Mouse (Mus musculus): ENCODE measurements around the gene Adgrb3.
"Not testable (repeated sequence)": the region's sequence is repeated elsewhere in the genome, so short reads cannot be mapped to it uniquely, and the experiment has no call there.

The Adgrb3 gene

DNA sequence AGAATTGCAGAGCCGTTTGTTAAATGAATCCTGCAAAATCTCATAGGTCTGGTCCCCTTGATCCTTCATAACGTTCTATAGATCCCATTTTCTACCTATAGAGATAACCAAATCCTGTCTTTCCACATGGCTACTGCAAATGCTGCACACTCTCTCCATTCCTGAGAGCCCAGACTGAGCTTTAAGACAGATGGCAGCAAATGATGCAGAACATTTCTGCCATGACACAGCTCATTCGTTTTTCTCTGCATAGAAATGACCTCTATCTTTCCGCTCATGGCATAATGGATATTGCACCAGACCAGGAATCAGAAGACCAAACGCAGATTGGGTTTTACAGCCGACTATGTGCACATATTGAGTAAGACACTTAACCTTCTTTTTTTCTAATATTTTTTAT is 84.8 kb downstream of the Adgrb3 start:
- no peak for DNase-seq

DNA sequence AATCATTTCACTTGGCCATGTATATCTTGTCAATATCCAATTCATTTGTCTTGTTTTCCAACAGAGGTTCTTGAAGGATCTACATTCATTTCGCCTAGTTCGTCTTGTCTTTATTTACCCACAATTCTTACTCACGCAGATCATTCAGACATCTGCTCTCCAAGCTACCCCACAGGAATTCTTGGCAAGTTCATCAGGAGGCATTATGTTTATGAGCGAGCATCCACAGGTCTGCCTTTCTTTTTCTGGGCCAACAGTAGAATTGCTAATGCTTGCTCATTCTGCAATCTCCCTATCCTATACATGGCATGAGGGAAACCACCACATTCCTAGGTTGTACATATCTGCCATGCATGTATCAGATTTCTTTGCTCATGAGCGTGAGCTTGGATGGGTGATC is 99.7 kb downstream of the Adgrb3 start:
- DNase-seq = no peak

- no peak for DNase-seq
Observed at GRCm38 (mm10) chr1:25711474-25711873, 118.0 kb downstream of the Adgrb3 start.

GRCm38 (mm10) chr1:25706299-25706698 is 123.2 kb downstream of the Adgrb3 start:
- no peak for DNase-seq

DNA sequence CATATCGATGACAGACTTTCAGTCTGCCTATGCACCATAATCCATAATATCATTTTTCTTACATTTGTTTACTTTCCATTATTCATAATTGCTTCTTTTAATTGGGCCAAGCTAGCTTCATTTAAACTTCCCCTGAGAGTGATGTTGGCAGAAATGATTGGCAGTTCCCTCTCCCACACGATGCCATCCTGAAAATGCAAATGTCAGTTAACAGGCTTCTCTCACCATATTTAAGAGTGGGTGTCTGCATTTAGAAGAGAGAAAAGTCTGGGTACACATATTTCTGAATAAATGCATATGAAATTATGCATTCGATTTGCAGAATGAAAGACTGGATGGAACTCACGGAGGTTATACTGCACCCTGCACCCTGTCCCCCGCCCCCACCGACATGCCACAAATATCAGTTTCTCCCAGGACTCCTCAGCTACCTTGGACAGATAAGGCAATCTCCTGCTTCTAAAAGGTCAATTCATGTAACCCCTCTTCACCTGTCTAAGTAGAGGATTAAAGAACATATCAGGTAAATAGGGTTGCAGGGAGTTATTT is 130.7 kb downstream of the Adgrb3 start:
- no peak for DNase-seq

DNA sequence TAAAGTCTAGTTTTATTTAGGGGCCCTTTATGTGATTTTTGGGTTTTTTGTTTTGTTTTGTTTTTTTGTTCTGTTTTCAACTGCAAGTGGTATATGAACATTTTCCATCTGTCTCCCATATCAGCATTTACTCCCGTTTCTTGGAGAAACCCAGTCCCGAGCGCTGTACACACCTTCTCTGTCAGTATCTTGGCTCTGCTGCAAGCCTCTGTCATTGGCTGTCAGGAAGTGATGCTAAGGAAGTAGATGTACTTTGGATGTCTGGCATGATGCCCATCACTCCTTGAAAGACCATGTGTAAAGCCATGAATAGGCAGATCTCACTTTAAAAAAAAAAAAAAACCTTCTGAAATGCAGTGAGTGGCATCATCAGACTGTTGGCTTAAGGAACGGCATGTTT is 132.3 kb downstream of the Adgrb3 start:
- peak in 1 of 2 experiments; percentile 1 for DNase-seq

GRCm38 (mm10) chr1:25696771-25697170 is 132.7 kb downstream of the Adgrb3 start:
- DNase-seq = peak in 1 of 2 experiments; percentile 1

DNA sequence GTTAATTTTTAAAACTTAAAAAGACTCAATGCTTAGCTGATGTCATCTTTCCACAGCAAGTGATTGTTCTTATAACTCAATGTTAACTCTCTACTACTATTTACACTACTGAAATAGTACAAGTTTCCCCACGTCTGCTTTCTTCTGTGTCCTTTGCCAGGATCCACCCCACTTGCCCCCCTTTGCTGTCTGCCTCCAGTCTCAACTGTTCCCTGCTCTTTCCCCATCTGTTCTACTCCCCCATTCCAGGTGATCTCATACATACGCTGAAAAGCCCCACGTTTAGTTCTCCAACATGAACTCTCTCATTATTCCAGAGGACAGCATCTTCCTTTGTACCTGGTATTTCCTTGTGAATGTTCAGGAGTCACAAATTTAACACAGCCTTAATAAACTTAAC is 147.4 kb downstream of the Adgrb3 start:
- DNase-seq = no peak

DNA sequence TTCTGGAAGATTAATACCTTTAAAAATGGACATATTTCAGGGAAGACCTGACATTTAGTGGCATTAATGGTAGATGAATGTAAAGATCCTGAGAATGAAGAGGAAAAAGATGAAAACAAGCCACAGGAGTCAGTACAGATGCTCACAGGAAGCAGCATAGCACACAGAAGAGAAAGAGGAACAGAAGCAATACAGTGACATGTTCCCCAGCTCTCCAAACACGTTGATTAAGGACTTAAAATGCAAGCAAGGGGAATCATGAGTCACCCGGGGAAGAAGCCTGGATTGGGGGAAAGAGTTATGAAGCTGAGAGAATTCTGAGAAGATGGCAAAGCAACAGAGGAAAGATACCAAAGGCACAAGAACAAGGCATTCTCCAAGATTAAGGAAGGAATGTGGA is 149.9 kb downstream of the Adgrb3 start:
- DNase-seq = no peak

DNA sequence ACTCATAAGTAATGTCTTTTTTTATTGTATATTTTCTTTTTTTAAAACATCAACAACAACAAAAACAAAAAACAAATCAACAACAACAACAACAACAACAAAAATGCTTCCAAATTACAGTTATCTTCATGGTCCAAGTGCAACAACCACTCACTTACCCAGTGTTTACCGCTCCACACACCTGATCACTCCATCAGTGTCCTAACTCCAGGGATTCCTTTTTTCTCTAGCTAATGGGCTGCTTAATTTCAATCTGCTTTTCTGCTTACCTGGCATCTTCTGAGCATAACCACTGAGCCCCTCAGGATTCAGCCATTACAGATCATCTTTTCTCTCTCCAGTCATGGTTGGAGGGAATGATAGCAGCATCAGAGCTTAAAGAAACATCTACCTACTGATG is 176.8 kb downstream of the Adgrb3 start:
- no peak for DNase-seq

DNA sequence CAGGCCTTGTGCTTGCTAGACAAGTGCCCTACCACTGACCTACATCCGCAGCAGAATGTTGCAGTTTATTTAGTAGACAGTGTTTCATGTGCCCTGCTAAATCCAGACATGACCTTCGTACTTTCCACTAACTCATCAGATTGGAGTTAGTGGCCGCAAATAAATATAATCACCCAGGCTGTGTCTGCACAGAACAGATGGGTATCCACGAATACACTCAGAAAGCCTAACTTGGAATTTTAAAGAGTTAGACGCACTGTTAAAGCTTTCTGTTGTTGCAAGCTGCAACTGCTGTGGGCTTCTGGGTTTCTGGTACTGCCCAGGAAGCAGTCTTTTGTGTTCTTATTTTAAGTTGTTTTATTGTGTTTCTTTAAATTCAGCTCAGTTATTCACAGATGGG is 185.3 kb downstream of the Adgrb3 start:
- DNase-seq = no peak

DNA sequence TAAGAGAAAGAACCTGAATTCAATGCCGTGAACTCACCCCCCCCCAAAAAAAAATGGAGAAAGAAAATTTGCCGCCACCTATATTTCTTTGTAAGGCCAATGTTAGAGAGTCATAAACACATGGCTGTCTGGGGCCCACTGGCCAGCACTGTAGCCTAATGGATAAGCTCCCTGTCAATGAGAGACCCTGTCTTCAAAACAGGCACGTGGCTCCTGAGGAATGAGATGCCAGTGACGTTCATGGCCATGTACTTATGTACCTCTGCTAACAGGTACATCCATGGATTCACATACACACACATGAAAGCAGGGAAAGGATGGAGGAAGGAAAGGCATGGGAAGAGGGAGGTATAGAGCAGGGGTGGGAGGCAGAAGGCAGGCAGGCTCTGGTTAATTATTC is 208.0 kb downstream of the Adgrb3 start:
- DNase-seq = no peak

DNA sequence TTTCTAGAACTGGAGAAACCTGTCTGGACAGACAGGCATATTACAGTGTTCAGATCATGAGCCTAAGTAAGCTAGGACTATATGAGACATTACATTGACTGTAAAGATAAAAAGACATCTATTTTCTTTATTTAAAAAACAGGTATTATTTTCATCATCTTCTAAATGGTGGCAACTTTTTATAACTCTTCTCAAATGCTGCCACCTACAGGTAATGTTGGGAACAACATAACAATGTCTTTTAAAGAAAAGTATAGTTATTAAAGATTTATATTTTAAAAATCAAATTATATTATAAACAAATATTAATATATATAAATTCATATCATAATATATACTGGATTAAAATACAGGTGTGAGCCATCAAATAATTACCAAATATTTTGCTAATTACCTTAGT is 212.6 kb downstream of the Adgrb3 start:
- DNase-seq = peak; percentile 3 to 11

DNA sequence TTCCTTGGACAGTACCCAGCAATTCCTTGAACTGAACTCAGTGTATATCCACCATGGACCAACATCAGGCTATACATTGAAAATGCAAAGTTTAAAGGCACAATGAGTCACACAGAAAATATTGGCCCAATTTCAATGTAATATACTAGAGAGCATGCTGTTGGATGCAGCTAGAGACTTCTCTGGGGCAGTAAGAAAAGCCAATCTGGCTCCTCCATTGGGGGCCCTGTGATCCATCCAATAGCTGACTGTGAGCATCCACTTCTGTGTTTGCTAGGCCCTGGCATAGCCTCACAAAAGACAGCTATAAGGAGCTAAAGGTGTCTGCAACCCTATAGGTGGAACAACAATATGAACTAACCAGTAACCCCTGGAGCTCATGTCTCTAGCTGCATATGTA is 218.7 kb downstream of the Adgrb3 start:
- not testable (repeated sequence) for DNase-seq

GRCm38 (mm10) chr1:25598941-25599340 is 230.6 kb downstream of the Adgrb3 start:
- DNase-seq = no peak

- no peak for DNase-seq
Observed at GRCm38 (mm10) chr1:25588568-25589118, 240.9 kb downstream of the Adgrb3 start.

- DNase-seq = no peak
Observed at GRCm38 (mm10) chr1:25581698-25582097, 247.8 kb downstream of the Adgrb3 start.

GRCm38 (mm10) chr1:25577836-25578235 is 251.7 kb downstream of the Adgrb3 start:
- DNase-seq = peak; percentile 19 to 41

GRCm38 (mm10) chr1:25576598-25576997 is 252.9 kb downstream of the Adgrb3 start:
- DNase-seq = no peak

GRCm38 (mm10) chr1:25568096-25568495 is 261.4 kb downstream of the Adgrb3 start:
- no peak for DNase-seq

- no peak for DNase-seq
Observed at GRCm38 (mm10) chr1:25546072-25546471, 283.4 kb downstream of the Adgrb3 start.

GRCm38 (mm10) chr1:25543915-25544314 is 285.6 kb downstream of the Adgrb3 start:
- no peak for DNase-seq

- DNase-seq = no peak
Observed at GRCm38 (mm10) chr1:25542891-25543290, 286.6 kb downstream of the Adgrb3 start.

DNA sequence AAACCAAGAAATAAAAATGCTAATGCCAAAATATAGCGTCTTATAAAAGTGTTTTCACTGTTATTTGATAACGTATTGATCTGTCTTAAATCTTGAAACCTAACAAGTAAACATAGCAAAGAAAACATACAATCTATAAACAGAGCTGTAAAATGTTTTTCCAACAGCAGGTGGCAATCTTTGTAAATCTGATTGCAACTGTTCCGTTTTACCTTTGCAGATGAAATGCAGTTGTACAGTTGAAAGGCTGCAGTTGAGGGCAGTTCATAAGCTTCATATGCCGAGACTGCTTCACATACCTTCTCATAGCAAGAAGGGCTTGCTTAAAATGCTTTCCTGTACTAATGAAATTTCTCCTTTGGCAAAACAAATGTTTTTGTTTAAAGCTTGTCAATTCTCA is 302.5 kb downstream of the Adgrb3 start:
- DNase-seq = no peak

All from kidney, postnatal 36 days (tissue).